Comparison of ENCODE assay signal across 11 mouse cellular contexts in the genomic region with DNA sequence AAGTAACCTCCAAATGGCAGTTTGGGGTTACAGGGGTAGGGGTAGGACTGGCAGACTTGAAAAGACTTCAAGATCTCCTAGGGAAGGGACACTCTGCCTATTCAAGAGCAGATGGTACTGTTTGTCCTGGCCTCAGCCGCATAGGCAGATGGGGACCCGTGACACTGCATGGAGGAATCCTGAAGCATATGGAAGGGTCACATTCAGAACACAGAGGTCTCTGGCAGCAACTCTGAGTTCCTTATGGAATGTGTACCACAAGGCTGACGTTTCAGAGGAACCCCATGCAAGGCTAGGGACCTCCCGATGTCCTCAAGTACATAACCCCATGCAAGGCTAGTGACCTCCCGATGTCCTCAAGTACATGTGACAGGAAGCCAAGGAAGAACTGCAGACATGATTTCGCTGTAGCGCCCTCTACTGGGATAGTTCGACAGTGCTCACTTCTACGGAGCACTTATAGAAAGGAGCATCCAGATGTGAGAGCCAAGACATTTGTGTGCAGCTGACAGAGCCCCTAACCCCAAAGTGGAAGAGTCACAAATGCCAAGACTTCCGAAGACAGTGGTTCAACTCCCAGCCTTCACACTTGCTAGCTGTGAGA. TPM values are rescaled to one million over a fixed set of nuclear protein-coding genes. Genes with fewer than 3 reads are reported as not detected.
DNase-seq lines count a peak whose midpoint lies in the region; ATAC-seq lines count a peak whose summit lies in the region.
"Had no signal": no experiment of that assay in that cellular context is flagged by ENCODE, and none has a peak within 500 bp of the region (broad histone marks: within the 10 kb centered on the region; RNA-seq: fewer than 3 reads in every experiment).

No protein-coding gene starts in this region.

- no peaks in the 10 kb centered on the region for H3K27me3 ChIP-seq in liver, embryonic 11.5 days (replicated peaks; ENCODE audit: control insufficient read depth, insufficient read depth, low read length)

- H3K9me3 ChIP-seq in liver, embryonic 11.5 days (ENCODE audit: control insufficient read depth, low read length) = no peaks in the 10 kb centered on the region
- H3K9me3 ChIP-seq: megakaryocyte, embryonic 14.5 days had no signal

- H3K4me2 ChIP-seq in liver, embryonic 11.5 days = no peak overlapping the region

- H3K4me1 ChIP-seq in liver, embryonic 11.5 days (replicated peaks; ENCODE audit: control insufficient read depth, insufficient read depth, low read length) = no peaks in the 10 kb centered on the region
- H3K4me1 ChIP-seq: megakaryocyte, embryonic 14.5 days had no signal

- no peak overlapping the region for H3K9ac ChIP-seq in liver, embryonic 11.5 days (ENCODE audit: low read depth, low read length)

- WGBS in liver, embryonic 11.5 days = 68% methylated on average over 10 of the region's 10 CpGs

- no peaks in the 10 kb centered on the region for H3K36me3 ChIP-seq in liver, embryonic 11.5 days (ENCODE audit: control insufficient read depth, insufficient read depth, low read length)

- H3K4me3 ChIP-seq in liver, embryonic 11.5 days (ENCODE audit: low read depth, low read length) = no peak overlapping the region
- H3K4me3 ChIP-seq: megakaryocyte, embryonic 14.5 days had no signal

- no peak for ATAC-seq in liver, embryonic 11.5 days (replicated peaks; ENCODE audit: low FRiP score)
- ATAC-seq: intestine, embryonic 16.5 days had no signal

- no peak overlapping the region for H3K27ac ChIP-seq in liver, embryonic 11.5 days (ENCODE audit: low read depth, low read length)

- DNase-seq in liver = peak; percentile 20
- no peak for DNase-seq in liver, embryonic 11.5 days (ENCODE audit: low spot score)
- DNase-seq in R1 (ENCODE audit: low read depth, low spot score) = peak; percentile 34
- peak; percentile 59 for DNase-seq in cerebellum, postnatal 25 days
- DNase-seq in thymus, postnatal 0 days (ENCODE audit: low spot score) = peak; percentile 21
- DNase-seq in frontal cortex, postnatal 10 days (ENCODE audit: low spot score in 2 of 2) = no peak
- no peak for DNase-seq in gastrocnemius, postnatal 4 days (ENCODE audit: low spot score in 2 of 2)

RNA-seq across cellular contexts. Expression of a gene that starts 7.2 kb away (rescaled TPM):
- not detected in 2 replicates for polyA plus RNA-seq in liver, embryonic 11.5 days (2014; fragmentation: Nextera tagmentation; extraction: Ambion mirVana)
- 0.23 and 0.24 TPM in 2 replicates for polyA plus RNA-seq in thymus, postnatal 0 days (2015; fragmentation: Nextera tagmentation; extraction: Ambion mirVana)
- 10 to 100 TPM in 1 of 2 experiments, 1 to 10 TPM in 1; 6.5 to 14.9 TPM for total RNA-seq in gastrocnemius, postnatal 4 days (2021)

RNA-seq across cellular contexts. Expression of a gene that starts 11.8 kb away (rescaled TPM):
- polyA plus RNA-seq in liver, embryonic 11.5 days (2014; fragmentation: Nextera tagmentation; extraction: Ambion mirVana) = not detected in 2 replicates
- not detected in 2 replicates for polyA plus RNA-seq in thymus, postnatal 0 days (2015; fragmentation: Nextera tagmentation; extraction: Ambion mirVana)
- not detected for total RNA-seq in gastrocnemius, postnatal 4 days (2021)
- total RNA-seq: left cerebral cortex, postnatal 14 days had no signal
- polyA plus RNA-seq: gonadal fat pad, adult 2 months; intestine, embryonic 16.5 days had no signal

Comparison
In these comparisons a context has a peak if more than half of its experiments do, and no peak if none do; other contexts are left out.
1. DNase-seq: peak in liver (single experiment), R1 (single experiment), cerebellum, postnatal 25 days (2 of 2) and thymus, postnatal 0 days (single experiment); none in liver, embryonic 11.5 days (single experiment), frontal cortex, postnatal 10 days (0 of 2) and gastrocnemius, postnatal 4 days (0 of 2).